Mouse (Mus musculus) spleen, adult 2 months (tissue): ENCODE data around the gene Rufy2.

Experiments
- CTCF ChIP-seq: fragments of 200-500 bp; IDR thresholded peaks from 2 replicates; pipeline ENCODE4 v1.5.1; 2011; ENCODE audit warnings: mild to moderate bottlenecking, inconsistent platforms; ENCODE audit not compliant: insufficient read depth, insufficient read length, insufficient replicate concordance; ENCODE audit errors: extremely low read depth
- POLR2A ChIP-seq: fragments of 200-500 bp; IDR thresholded peaks from 2 replicates; pipeline ENCODE4 v1.6.1; 2011; ENCODE audit warnings: low read depth, low read length, inconsistent platforms

GRCm38 (mm10) chr10:63038571-63039320, 58.7 kb downstream of the Rufy2 start:
- no peak for TF ChIP-seq CTCF
- TF ChIP-seq POLR2A, result no peak
